Mouse (Mus musculus): ENCODE results near the gene Gpr26.

The Gpr26 gene

DNA sequence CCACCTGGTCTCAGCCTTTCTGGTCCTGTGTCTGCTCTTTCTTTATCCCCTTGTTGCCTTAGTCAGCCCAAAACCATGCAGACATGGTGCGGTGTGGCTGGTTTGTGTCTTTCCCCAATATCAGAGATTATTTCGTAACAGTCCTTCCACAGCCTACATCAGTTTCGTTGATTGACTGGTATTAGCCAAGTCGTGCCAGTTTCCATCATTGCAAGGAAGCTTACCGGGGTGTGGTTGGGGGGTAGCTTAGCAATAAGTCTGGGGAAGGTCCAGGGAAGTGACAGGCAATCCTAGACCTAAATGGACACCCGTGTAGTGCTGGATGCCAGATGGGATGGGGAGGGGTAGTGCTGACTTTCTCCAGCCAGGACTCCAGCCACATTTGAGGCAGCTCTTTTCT lies 59.3 kb downstream of the Gpr26 start:
- no peak for DNase-seq (ENCODE audit: low read depth, low spot score)

DNA sequence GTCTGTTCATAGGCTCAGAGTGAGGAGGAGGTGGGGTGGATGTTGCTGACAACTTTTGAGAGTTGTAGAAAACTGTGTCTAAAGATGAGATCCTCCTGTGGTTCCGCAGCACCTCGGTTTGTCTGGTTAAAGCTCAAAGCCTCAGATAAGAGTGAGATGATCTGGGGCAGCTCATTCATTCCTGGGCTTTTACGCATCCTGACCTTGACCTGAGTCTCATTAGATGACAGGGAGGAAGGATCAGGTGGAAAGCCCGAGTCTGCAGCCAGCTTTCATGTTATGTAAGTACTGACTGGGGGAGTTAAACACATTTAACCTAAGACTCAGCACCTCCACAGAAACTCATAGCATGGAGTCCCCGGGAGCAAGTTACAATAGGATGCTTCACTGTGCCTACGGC lies 60.4 kb downstream of the Gpr26 start:
- DNase-seq (ENCODE audit: low read depth, low spot score) = no peak

DNA sequence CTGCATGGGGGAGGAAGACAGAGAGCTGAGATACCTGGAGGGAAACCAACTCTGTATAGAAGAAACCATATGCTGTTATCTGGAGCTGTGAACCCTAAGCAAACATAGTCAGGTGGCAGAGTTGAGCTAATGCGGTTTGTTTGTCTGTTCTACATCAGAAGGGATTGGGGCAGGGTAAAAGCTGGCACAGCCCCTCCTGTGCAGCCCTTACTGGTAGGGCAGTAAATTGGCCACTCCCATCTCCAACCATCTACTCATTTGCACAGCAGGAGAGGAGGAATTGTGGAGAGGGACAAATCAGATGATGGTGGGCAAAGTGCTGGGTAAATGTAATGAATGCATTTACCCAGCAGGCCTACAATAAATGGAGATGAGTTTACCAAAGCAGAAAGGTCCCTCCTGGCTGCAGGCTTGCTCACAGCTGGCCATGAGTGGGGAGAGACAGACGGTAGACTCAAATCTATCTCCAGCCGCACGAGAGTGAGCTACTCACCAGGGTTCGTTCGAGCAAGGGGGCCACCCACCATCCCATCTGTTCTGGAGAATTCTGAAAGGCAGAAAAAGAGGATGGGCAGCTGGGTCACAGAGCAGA lies 65.8 kb downstream of the Gpr26 start:
- DNase-seq (ENCODE audit: low read depth, low spot score) = no peak
